Mouse (Mus musculus) cerebellum, postnatal 25 days (tissue): Measurements from ENCODE around the gene Inip.

Experiments
- DNase-seq, 2 experiments: peaks; one replicate each; pipeline ENCODE4 v3.0.0; 2021; ENCODE audit warnings: mixed read lengths in 2 of 2

Inip gene

DNA sequence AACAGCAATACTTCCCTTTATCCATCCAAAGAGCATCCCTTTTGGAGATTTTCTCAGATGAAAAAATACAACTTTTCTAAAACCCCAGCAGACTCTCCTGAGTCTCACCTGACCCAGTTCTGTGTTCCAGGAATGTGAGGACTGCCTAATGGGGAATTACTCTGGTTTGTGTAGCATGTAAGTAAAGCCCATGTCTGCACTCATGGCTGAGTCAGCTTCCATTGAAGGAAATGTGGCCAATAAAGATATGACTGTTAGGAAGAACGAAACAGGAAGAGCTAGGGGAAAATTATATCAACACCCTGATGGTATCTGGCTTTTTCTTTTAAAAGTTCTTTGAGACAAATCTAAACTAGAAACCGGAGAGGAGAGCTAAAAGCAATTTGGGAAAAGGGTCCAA, 33.7 kb downstream of the Inip start:
- DNase-seq: no peak

DNA sequence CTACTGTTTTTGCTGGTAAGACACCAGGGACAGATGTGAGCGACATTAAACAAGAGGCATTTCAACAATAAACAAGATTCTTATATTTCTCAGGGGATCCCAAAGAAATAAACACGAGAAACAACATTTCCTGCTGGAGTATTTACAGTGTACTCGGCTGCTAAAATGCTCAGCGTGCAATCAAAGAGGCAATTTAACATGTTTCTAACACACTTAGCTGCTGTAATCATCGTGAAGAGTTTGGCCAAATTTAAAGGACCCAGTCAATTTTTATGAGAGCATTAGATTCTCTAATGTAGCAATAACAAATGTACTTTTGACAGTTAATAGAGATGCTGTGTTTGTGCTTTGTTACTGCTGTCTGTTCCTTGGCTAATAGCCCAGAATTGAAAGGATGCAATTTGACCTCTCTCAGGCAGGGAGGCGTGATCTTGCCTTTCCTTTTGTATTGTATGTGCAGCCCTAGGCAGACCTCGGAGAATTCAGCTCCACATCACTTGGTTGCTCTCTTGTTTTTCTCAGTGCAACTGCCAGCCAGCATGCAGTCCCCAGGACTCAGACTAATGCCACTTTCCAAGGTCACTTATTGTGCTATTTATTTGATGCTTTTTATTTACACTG, 35.9 kb downstream of the Inip start:
- no peak for DNase-seq

DNA sequence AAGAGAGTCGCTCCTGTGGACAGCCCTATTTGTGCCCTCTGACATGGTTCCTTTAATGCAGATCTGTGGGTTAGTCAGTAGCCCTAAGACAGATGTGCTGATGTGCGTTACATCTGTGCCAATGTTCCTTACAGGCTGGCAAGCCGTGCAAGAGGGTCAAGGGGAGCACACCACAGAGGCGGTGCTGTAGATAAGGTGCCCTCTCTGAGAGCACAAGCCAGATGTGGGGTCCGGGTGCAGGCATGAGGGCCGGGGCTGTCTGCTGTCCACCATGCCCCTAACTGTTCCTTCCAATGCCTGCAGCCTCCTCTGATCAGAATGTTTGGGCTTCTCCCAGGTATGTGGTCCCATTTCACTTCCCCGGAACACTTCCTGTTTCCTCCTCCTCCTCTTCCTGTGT, 36.4 kb downstream of the Inip start:
- no peak for DNase-seq

- DNase-seq: no peak
Observed at GRCm38 (mm10) chr4:59761365-59761729, 40.0 kb downstream of the Inip start.

DNA sequence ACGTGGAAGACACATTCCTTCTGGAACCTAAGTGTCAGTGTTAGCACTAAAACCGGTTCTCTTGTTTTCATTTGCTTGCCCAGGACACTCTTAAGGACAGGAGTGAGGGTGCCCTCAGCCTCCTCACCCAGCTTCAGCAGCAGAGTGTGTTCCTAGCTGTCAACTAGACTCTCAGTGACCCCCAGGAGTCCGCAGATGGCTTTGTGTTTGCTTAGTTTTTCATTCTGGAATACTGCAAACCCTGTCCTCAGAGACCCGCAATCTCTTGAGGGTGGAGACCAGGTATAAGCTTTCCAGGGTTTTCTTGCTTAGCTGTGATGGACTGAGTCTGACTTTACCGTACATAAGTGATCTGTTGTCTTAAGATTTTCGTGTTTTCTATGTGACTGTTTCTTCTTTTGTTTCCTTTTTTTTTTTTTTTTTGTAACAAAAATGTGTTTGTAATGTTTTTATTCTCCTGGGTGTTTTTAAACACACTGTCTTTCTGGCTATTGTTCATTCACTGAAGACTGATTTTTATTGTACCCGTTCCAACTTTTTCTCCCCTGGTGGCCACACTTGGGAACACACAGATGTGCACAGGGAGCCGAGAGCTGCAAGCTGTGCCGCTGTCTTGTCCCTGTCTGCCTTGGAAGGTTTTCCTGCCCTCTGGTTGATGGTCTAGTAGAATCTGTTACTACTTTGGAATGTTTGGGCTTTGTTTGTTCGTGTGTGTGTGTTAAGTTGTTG, 40.6 kb downstream of the Inip start:
- no peak for DNase-seq

- DNase-seq: no peak
Observed at GRCm38 (mm10) chr4:59760016-59760415, 41.4 kb downstream of the Inip start.

- no peak for DNase-seq
Observed at GRCm38 (mm10) chr4:59757452-59758435, 43.6 kb downstream of the Inip start.

GRCm38 (mm10) chr4:59756332-59757082, 44.9 kb downstream of the Inip start:
- DNase-seq: peak; percentile 85 to 94

DNA sequence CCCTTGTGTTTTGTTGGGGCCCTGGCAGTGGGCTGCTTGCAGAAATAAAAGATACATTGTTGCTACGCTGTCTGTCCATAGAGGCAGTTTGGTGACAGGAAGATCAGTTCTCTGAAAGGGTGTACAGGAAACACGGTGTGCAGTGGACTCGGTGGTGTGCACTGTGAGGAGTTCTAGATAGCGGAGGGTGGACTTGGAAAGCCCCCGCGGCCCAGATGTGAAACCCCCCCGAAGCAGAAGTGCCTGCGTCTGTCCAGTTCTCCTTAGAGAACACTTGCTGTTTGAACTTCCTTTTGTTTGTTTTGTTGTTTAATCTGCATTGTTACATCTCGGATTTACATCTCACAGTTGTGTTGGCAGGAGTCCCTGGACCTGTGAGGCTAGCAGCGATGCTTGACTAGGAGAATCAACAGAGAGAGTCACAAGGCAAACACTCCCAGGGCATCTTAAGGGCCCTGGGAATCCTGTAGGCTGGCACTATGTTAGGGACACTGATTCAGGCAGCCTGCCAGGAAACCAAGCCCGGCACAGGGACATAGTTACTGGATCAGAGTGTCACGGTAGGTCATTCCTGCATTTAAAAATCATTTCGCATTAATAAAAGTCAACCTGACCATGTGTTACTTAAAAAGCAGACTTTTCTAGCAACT, 47.8 kb downstream of the Inip start:
- peak; percentile 34 to 62 for DNase-seq

- DNase-seq: no peak
Observed at GRCm38 (mm10) chr4:59739882-59740281, 61.5 kb downstream of the Inip start.

GRCm38 (mm10) chr4:59739321-59739720, 62.1 kb downstream of the Inip start:
- no peak for DNase-seq

DNA sequence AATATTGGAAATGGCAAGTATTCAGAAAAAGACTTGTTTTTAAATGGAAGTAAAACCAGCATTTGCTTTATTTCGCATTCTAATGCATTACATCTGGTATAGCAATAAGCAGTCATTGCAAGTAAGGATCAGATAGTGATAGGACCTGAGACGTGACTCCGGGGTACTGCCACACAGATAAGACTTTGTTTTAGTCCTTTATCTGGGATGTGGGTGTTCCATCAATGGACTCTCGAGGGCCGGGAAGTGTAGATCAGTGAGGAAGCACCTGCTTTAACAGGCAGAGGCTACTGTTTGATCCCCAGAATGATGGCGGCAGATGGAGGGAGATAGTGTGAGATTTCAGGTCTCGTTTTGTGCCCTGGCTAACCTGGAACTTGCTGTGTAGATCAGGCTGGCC, 69.8 kb downstream of the Inip start:
- no peak for DNase-seq

- no peak for DNase-seq
Observed at GRCm38 (mm10) chr4:59728839-59729238, 72.5 kb downstream of the Inip start.

GRCm38 (mm10) chr4:59727878-59728261, 73.5 kb downstream of the Inip start:
- DNase-seq: no peak

- no peak for DNase-seq
Observed at GRCm38 (mm10) chr4:59727187-59727877, 74.1 kb downstream of the Inip start.

DNA sequence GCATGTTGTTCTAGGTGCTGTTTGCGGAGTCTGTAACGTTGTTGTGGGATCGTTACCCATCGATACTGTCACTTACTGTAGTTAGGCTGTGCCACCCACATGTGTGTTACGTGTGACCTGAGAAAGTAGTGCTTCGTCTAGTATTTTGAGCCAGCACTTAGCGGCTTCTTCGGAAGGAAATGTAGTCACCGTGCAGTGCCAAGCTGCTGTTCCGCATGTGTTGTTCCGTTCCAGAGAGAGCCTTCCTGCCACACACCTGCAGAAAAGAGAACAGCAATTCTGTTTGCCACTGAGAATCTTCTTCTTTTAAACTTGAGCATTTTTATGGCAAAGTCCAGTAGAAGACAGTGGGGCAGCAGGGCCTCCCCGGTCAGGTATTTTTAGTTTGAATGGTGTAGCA, 74.9 kb downstream of the Inip start:
- no peak for DNase-seq

- DNase-seq: no peak
Observed at GRCm38 (mm10) chr4:59725579-59725978, 75.8 kb downstream of the Inip start.

DNA sequence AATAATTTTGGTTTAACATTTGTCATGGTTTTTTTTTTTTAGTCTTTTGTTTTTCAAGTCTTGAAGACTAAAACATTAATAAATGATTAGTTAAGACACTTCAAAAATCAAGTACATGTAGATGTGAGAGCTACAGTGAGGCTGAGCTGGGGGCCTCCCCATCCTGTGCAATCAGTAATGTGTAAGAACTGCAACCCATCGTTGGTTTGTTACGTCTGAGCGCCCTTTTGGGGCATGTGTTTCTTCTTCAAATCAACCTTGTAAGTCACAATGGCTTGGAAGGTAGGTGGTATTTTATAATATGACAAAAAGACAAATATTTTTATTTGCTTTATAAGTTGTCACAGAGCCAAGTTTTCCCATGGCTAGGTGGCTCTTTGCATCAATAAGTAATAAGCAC, 79.6 kb downstream of the Inip start:
- no peak for DNase-seq
